Mouse (Mus musculus) limb, embryonic 11.5 days (tissue): ENCODE data around the gene Nos1. TPM values are rescaled to one million over a fixed set of nuclear protein-coding genes. Genes with fewer than 3 reads are reported as not detected.

ENCODE experiments used
- ATAC-seq: fragments of 200-750 bp; cut with Nextera tagmentation; 2 replicates; pipeline ENCODE4 v1.8.0; 2017; ENCODE audit warnings: low read depth; ENCODE audit not compliant: insufficient number of reproducible peaks, low FRiP score, low TSS enrichment
- DNase-seq: peaks from one replicate; pipeline ENCODE4 v3.0.0-alpha.2; 2015; ENCODE audit warnings: low spot score
- H3K27ac ChIP-seq: fragments of 300-500 bp; sonication (generic); replicated peaks from 2 replicates; pipeline ENCODE4 v1.5.1; 2014; ENCODE audit warnings: low read depth, mild to moderate bottlenecking, low read length
- H3K27me3 ChIP-seq: fragments of 300-500 bp; sonication (generic); 2 replicates; pipeline ENCODE4 v1.6.1; 2014; ENCODE audit warnings: mild to moderate bottlenecking, low read length, mixed read lengths; ENCODE audit not compliant: control insufficient read depth, insufficient read depth
- H3K36me3 ChIP-seq: fragments of 300-500 bp; sonication (generic); 2 replicates; pipeline ENCODE4 v1.6.1; 2014; ENCODE audit warnings: mild to moderate bottlenecking, low read length, moderate library complexity, mixed read lengths; ENCODE audit not compliant: control insufficient read depth, insufficient read depth
- H3K4me1 ChIP-seq: fragments of 300-500 bp; sonication (generic); 2 replicates; pipeline ENCODE4 v1.6.1; 2014; ENCODE audit warnings: low read length, mixed read lengths; ENCODE audit not compliant: control insufficient read depth, insufficient read depth
- H3K4me2 ChIP-seq: fragments of 300-500 bp; sonication (generic); 2 replicates; pipeline ENCODE4 v1.6.1; 2014; ENCODE audit warnings: low read depth, mild to moderate bottlenecking, moderate library complexity; ENCODE audit not compliant: severe bottlenecking
- H3K4me3 ChIP-seq: fragments of 300-500 bp; sonication (generic); 2 replicates; pipeline ENCODE4 v1.5.1; 2014; ENCODE audit warnings: low read depth, low read length
- H3K9ac ChIP-seq: fragments of 300-500 bp; sonication (generic); 2 replicates; pipeline ENCODE4 v1.6.1; 2014; ENCODE audit warnings: mild to moderate bottlenecking, low read length
- H3K9me3 ChIP-seq: fragments of 300-500 bp; sonication (generic); 2 replicates; pipeline ENCODE4 v1.6.1; 2016; ENCODE audit warnings: low read length; ENCODE audit not compliant: control insufficient read depth
- WGBS: fragments of 180-500 bp; shearing (Covaris S2); extraction: QIAGEN DNeasy Blood & Tissue Kit; methylation state at CpG from one replicate; pipeline ENCODE4 v1.1.7; 2014; 5-methylcytosine and 5-hydroxymethylcytosine counted together
- polyA plus RNA-seq: library from polyadenylated mRNA; unstranded; fragments of >200 nt; fragmentation: Nextera tagmentation; extraction: Ambion mirVana; gene quantifications from 2 replicates; pipeline ENCODE4 v1.2.1, GENCODE M21; 2014

Nos1 gene
- polyA plus RNA-seq, 1 experiment from 2014 or later = 0.12 TPM

- ATAC-seq (no peak), DNase-seq (peak; percentile 47)
- WGBS = 47% methylated on average over 10 of the region's 10 CpGs
- no peaks in the 10 kb centered on the region for H3K9me3 ChIP-seq
- no peak overlapping the region for H3K4me3 ChIP-seq
- H3K9ac ChIP-seq = no peak overlapping the region
- H3K36me3 ChIP-seq = no peaks in the 10 kb centered on the region
- no peaks in the 10 kb centered on the region for H3K27me3 ChIP-seq
- no peak overlapping the region for H3K4me2 ChIP-seq
- peaks cover 3% of the 10 kb centered on the region; the same call in 1 of the 2 replicates for H3K4me1 ChIP-seq
- no peak overlapping the region for H3K27ac ChIP-seq
Measured at GRCm38 (mm10) chr5:117955675-117956420, 175.0 kb downstream of the Nos1 start.

- H3K27ac ChIP-seq = no peak overlapping the region
- H3K4me2 ChIP-seq = no peak overlapping the region
- H3K4me3 ChIP-seq = no peak overlapping the region
- H3K9ac ChIP-seq = no peak overlapping the region
- H3K27me3 ChIP-seq = no peaks in the 10 kb centered on the region
- no peaks in the 10 kb centered on the region for H3K4me1 ChIP-seq
- DNase-seq = no peak
- no peak for ATAC-seq
- no peaks in the 10 kb centered on the region for H3K36me3 ChIP-seq
- WGBS = 65% methylated on average over 9 of the region's 9 CpGs
- H3K9me3 ChIP-seq = no peaks in the 10 kb centered on the region
Measured at GRCm38 (mm10) chr5:117964750-117965149, 183.9 kb downstream of the Nos1 start.

- H3K36me3 ChIP-seq = no peaks in the 10 kb centered on the region
- no peaks in the 10 kb centered on the region for H3K9me3 ChIP-seq
- no peaks in the 10 kb centered on the region for H3K4me1 ChIP-seq
- ATAC-seq = no peak
- no peaks in the 10 kb centered on the region for H3K27me3 ChIP-seq
- no peak overlapping the region for H3K27ac ChIP-seq
- H3K9ac ChIP-seq = no peak overlapping the region
- no peak overlapping the region for H3K4me3 ChIP-seq
- 81% methylated on average over 9 of the region's 9 CpGs for WGBS
- no peak overlapping the region for H3K4me2 ChIP-seq
- no peak for DNase-seq
Measured at GRCm38 (mm10) chr5:117966956-117967355, 186.1 kb downstream of the Nos1 start.

- WGBS = 71% methylated on average over 4 of the region's 4 CpGs
- DNase-seq = no peak
Measured at GRCm38 (mm10) chr5:117967659-117968069, 186.8 kb downstream of the Nos1 start.

GRCm38 (mm10) chr5:117969681-117970427 is 189.0 kb downstream of the Nos1 start:
- WGBS = 87% methylated on average over 10 of the region's 10 CpGs

More at GRCm38 (mm10) chr5:117967659-117968069, 186.8 kb downstream of the Nos1 start:
- H3K27me3 ChIP-seq = no peaks in the 10 kb centered on the region
- H3K36me3 ChIP-seq = no peaks in the 10 kb centered on the region
- no peaks in the 10 kb centered on the region for H3K4me1 ChIP-seq
- no peak overlapping the region for H3K4me3 ChIP-seq
- no peak overlapping the region for H3K4me2 ChIP-seq
- no peak for ATAC-seq
- no peaks in the 10 kb centered on the region for H3K9me3 ChIP-seq
- H3K9ac ChIP-seq = no peak overlapping the region
- no peak overlapping the region for H3K27ac ChIP-seq

GRCm38 (mm10) chr5:117976263-117976656 is 195.4 kb downstream of the Nos1 start:
- ATAC-seq (no peak), DNase-seq (no peak)
- Histone ChIP-seq H3K27ac (no peak overlapping the region), H3K4me3 (peak overlapping the region; percentile 81; the same call in 1 of the 2 replicates), H3K4me2 (peak overlapping the region; percentile 47; the same call in 1 of the 2 replicates), H3K27me3 (no peaks in the 10 kb centered on the region), H3K4me1 (no peaks in the 10 kb centered on the region), H3K9ac (0 out of 2 replicates have a peak overlapping the region, but pooled peaks have one; percentile 22), H3K9me3 (no peaks in the 10 kb centered on the region), H3K36me3 (peaks cover 6% of the 10 kb centered on the region; the same call in 1 of the 2 replicates)
- WGBS = 25% methylated on average over 19 of the region's 19 CpGs

More at GRCm38 (mm10) chr5:117969681-117970427, 189.0 kb downstream of the Nos1 start:
- no peak overlapping the region for H3K4me3 ChIP-seq
- no peak overlapping the region for H3K9ac ChIP-seq
- H3K4me1 ChIP-seq = no peaks in the 10 kb centered on the region
- H3K4me2 ChIP-seq = no peak overlapping the region
- no peak for DNase-seq
- ATAC-seq = no peak
- no peak overlapping the region for H3K27ac ChIP-seq
- H3K36me3 ChIP-seq = no peaks in the 10 kb centered on the region
- H3K9me3 ChIP-seq = no peaks in the 10 kb centered on the region
- no peaks in the 10 kb centered on the region for H3K27me3 ChIP-seq

- under 1% methylated on average over 75 of the region's 88 CpGs for WGBS
- DNase-seq = peak; percentile 99
- ATAC-seq = peak; percentile 90
- peak within 1 kb of the TSS; percentile 87 for H3K9ac ChIP-seq
- H3K9me3 ChIP-seq = no peaks in the 10 kb centered on the region
- H3K27ac ChIP-seq = peak within 1 kb of the TSS; percentile 45; the same call in 1 of the 2 replicates
- no peaks in the 10 kb centered on the region for H3K4me1 ChIP-seq
- peak within 1 kb of the TSS; percentile 81 for H3K4me3 ChIP-seq
- H3K36me3 ChIP-seq = peaks cover 6% of the 10 kb centered on the region; the same call in 1 of the 2 replicates
- no peaks in the 10 kb centered on the region for H3K27me3 ChIP-seq
- H3K4me2 ChIP-seq = peak within 1 kb of the TSS; percentile 47
Measured at GRCm38 (mm10) chr5:117976657-117977500, 196.0 kb downstream of the Nos1 start, which contains the start of gene Fbxo21. Gene Fbxo21, plus strand, starts transcription at chr5:117976730.
